ENCODE assay signal across 23 mouse cellular contexts in the genomic region with DNA sequence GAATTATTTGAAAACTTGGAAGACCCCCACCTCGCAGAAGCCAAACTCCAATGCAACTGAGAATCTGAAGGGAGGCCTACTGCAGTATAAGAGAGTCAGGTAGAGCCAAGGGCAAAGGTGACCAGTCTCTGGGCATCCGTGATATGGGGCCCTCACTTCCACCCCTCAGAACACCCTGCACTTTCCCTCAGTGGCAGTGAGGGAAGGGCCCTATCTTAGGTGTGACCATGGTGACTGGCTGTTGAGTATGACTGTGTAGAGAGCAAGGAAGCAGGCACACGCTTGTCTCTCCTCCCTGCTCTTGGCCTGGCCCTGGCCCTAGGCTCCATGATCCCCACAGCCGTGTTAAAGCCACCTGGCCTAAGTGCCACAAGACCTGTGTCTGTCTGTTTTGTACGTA. TPM values are rescaled to one million over a fixed set of nuclear protein-coding genes. Genes with fewer than 3 reads are reported as not detected.
A peak's percentile ranks its signal among the peaks of the same experiment; 100 is the strongest.
DNase-seq lines count a peak whose midpoint lies in the region; ATAC-seq and TF ChIP-seq lines count a peak whose summit lies in the region.
"Had no signal": no experiment of that assay in that cellular context is flagged by ENCODE, and none has a peak within 500 bp of the region (broad histone marks: within the 10 kb centered on the region; RNA-seq: fewer than 3 reads in every experiment).

No protein-coding gene starts in this region.

- no peak overlapping the region for H3K9ac ChIP-seq in hindbrain, embryonic 12.5 days
- peak overlapping the region; percentile 13; the same call in 1 of the 2 replicates for H3K9ac ChIP-seq in intestine, postnatal 0 days (ENCODE audit: low read depth, low read length)
- H3K9ac ChIP-seq: embryonic facial prominence, embryonic 15.5 days; forebrain, embryonic 13.5 days; heart, embryonic 13.5 days; liver, embryonic 15.5 days had no signal

- no peak overlapping the region for H3K4me2 ChIP-seq in hindbrain, embryonic 12.5 days (replicated peaks)
- H3K4me2 ChIP-seq in intestine, postnatal 0 days (replicated peaks; ENCODE audit: low read depth) = no peak overlapping the region
- H3K4me2 ChIP-seq: embryonic facial prominence, embryonic 15.5 days; forebrain, embryonic 13.5 days; heart, embryonic 13.5 days; liver, embryonic 15.5 days had no signal

- H3K36me3 ChIP-seq in hindbrain, embryonic 10.5 days = no peaks in the 10 kb centered on the region
- H3K36me3 ChIP-seq in hindbrain, embryonic 12.5 days = no peaks in the 10 kb centered on the region
- H3K36me3 ChIP-seq in megakaryocyte, embryonic 14.5 days (replicated peaks; ENCODE audit: low read length) = no peaks in the 10 kb centered on the region
- no peaks in the 10 kb centered on the region for H3K36me3 ChIP-seq in intestine, postnatal 0 days (ENCODE audit: control insufficient read depth, insufficient read depth)
- H3K36me3 ChIP-seq: embryonic facial prominence, embryonic 15.5 days; heart, embryonic 13.5 days; liver, embryonic 15.5 days had no signal

- no peaks in the 10 kb centered on the region for H3K9me3 ChIP-seq in hindbrain, embryonic 10.5 days
- no peaks in the 10 kb centered on the region for H3K9me3 ChIP-seq in hindbrain, embryonic 12.5 days (replicated peaks)
- no peaks in the 10 kb centered on the region for H3K9me3 ChIP-seq in megakaryocyte, embryonic 14.5 days
- H3K9me3 ChIP-seq in intestine, postnatal 0 days (ENCODE audit: control insufficient read depth) = no peaks in the 10 kb centered on the region
- H3K9me3 ChIP-seq: embryonic facial prominence, embryonic 15.5 days; forebrain, embryonic 13.5 days; heart, embryonic 13.5 days; liver, embryonic 15.5 days had no signal

- H3K4me1 ChIP-seq in hindbrain, embryonic 10.5 days (replicated peaks) = peaks cover 9% of the 10 kb centered on the region; the same call in 1 of the 2 replicates
- H3K4me1 ChIP-seq in hindbrain, embryonic 12.5 days = peaks cover 15% of the 10 kb centered on the region; the same call in 1 of the 2 replicates
- peaks cover 76% of the 10 kb centered on the region for H3K4me1 ChIP-seq in megakaryocyte, embryonic 14.5 days
- H3K4me1 ChIP-seq in intestine, postnatal 0 days (replicated peaks; ENCODE audit: control insufficient read depth, insufficient read depth, low read length) = 0 out of 2 replicates have a peak, but pooled peaks cover 5% of the 10 kb centered on the region
- H3K4me1 ChIP-seq: embryonic facial prominence, embryonic 15.5 days; forebrain, embryonic 13.5 days had no signal

- no peak for ATAC-seq in hindbrain, embryonic 12.5 days (ENCODE audit: low FRiP score)
- no peak for ATAC-seq in megakaryocyte, adult 5-6 weeks (ENCODE audit: poor library complexity, severe bottlenecking)
- peak; percentile 78 for ATAC-seq in intestine, postnatal 0 days
- ATAC-seq: CD4-positive, CD25-positive, alpha-beta regulatory T cell, adult 4 months; forebrain, embryonic 13.5 days; midbrain, embryonic 16.5 days had no signal

- no peak for DNase-seq in hindbrain, embryonic 10.5 days (ENCODE audit: low spot score)
- no peak for DNase-seq in adrenal gland, adult (ENCODE audit: inconsistent age in 2 of 2, low spot score in 1 of 2)
- DNase-seq in gastrocnemius, postnatal 10 days = no peak
- DNase-seq: adrenal gland, postnatal 36 days; cerebellum, adult 18-20 months; cerebellum, postnatal 10 days; gastrocnemius, postnatal 25 days; heart, adult 11 months; heart, postnatal 10 days; kidney, adult 2 months; layer of hippocampus, postnatal 36 days; left cerebral cortex, postnatal 4 days; lung, postnatal 4 days had no signal

- 0 out of 2 replicates have a peak overlapping the region, but pooled peaks have one; percentile 9 for H3K27ac ChIP-seq in hindbrain, embryonic 10.5 days
- H3K27ac ChIP-seq in hindbrain, embryonic 12.5 days = no peak overlapping the region
- H3K27ac ChIP-seq in intestine, postnatal 0 days (ENCODE audit: low read depth, low read length) = peak overlapping the region; percentile 98
- H3K27ac ChIP-seq: embryonic facial prominence, embryonic 15.5 days; forebrain, embryonic 13.5 days; heart, embryonic 13.5 days had no signal

- TF ChIP-seq CTCF in intestine, postnatal 0 days (IDR thresholded peaks at IDR 0.05; ENCODE audit: low read depth) = no peak

- WGBS in hindbrain, embryonic 10.5 days = 86% methylated on average over 5 of the region's 5 CpGs
- 89% methylated on average over 5 of the region's 5 CpGs for WGBS in hindbrain, embryonic 12.5 days
- 46% methylated on average over 5 of the region's 5 CpGs for WGBS in intestine, postnatal 0 days

- no peak overlapping the region for H3K4me3 ChIP-seq in hindbrain, embryonic 10.5 days
- no peak overlapping the region for H3K4me3 ChIP-seq in hindbrain, embryonic 12.5 days
- peak overlapping the region; percentile 40 for H3K4me3 ChIP-seq in megakaryocyte, embryonic 14.5 days (replicated peaks)
- no peak overlapping the region for H3K4me3 ChIP-seq in intestine, postnatal 0 days (ENCODE audit: low read depth, low read length)
- H3K4me3 ChIP-seq: embryonic facial prominence, embryonic 15.5 days; forebrain, embryonic 13.5 days; heart, embryonic 13.5 days; liver, embryonic 15.5 days had no signal

- peaks cover 5% of the 10 kb centered on the region for H3K27me3 ChIP-seq in hindbrain, embryonic 10.5 days (ENCODE audit: insufficient read depth, poor library complexity, severe bottlenecking)
- no peaks in the 10 kb centered on the region for H3K27me3 ChIP-seq in hindbrain, embryonic 12.5 days
- peaks cover 39% of the 10 kb centered on the region for H3K27me3 ChIP-seq in megakaryocyte, embryonic 14.5 days (replicated peaks)
- H3K27me3 ChIP-seq in intestine, postnatal 0 days (replicated peaks; ENCODE audit: control insufficient read depth, insufficient read depth, low read length) = no peaks in the 10 kb centered on the region
- H3K27me3 ChIP-seq: forebrain, embryonic 13.5 days; liver, embryonic 15.5 days had no signal

RNA-seq across cellular contexts. Expression of gene Irs2, which starts 48.4 kb away (rescaled TPM):
- 4.9 and 6.0 TPM in 2 replicates for polyA plus RNA-seq in hindbrain, embryonic 10.5 days (2016; fragmentation: Nextera tagmentation; extraction: Ambion mirVana)
- polyA plus RNA-seq in hindbrain, embryonic 12.5 days (2016; fragmentation: Nextera tagmentation; extraction: Ambion mirVana) = 9.8 and 10.4 TPM in 2 replicates
- polyA plus RNA-seq in megakaryocyte, embryonic 14.5 days (2012; ENCODE audit: insufficient read depth, low replicate concordance) = 77.5 and 176 TPM in 2 replicates
- 12.3 and 12.5 TPM in 2 replicates for total RNA-seq in megakaryocyte, adult 5-6 weeks (2015)
- total RNA-seq in megakaryocyte, adult 5-6 weeks (2017) = 7.6 and 10.9 TPM in 2 replicates
- 6.0 and 7.7 TPM in 2 replicates for polyA plus RNA-seq in intestine, postnatal 0 days (2015; fragmentation: Nextera tagmentation; extraction: Ambion mirVana)
- total RNA-seq in gastrocnemius, postnatal 10 days (2021) = 10 to 100 TPM; 10.1 to 10.4 TPM
